Mouse (Mus musculus) liver, embryonic 14.5 days (tissue): ENCODE measurements at regions not wholly inside any gene's neighbourhood (a gene's known extent, or its start where the extent isn't known, plus 50 kb on each side); places are given as distances from the start of the nearest gene placed in this dataset.
"Not testable (repeated sequence)": the region's sequence is repeated elsewhere in the genome, so short reads cannot be mapped to it uniquely, and the experiment has no call there.

Experiments
- CTCF ChIP-seq: IDR thresholded peaks from 2 replicates; pipeline ENCODE4 v1.5.1; 2016; ENCODE audit warnings: antibody characterized with exemption, low read depth, control low read depth
- EP300 ChIP-seq: IDR thresholded peaks from 2 replicates; pipeline ENCODE4 v1.6.1; 2016; ENCODE audit warnings: antibody characterized with exemption, low read depth

GRCm38 (mm10) chr11:52480694-52481093 lies 84.5 kb downstream of the 9530068E07Rik start:
- TF ChIP-seq CTCF, EP300: not testable (repeated sequence)
